Mouse (Mus musculus) liver, embryonic 14.5 days (tissue): ENCODE results near the gene Kif28.

Source experiments
- CTCF ChIP-seq: IDR thresholded peaks from 2 replicates; pipeline ENCODE4 v1.5.1; 2016; ENCODE audit warnings: antibody characterized with exemption, low read depth, control low read depth
- EP300 ChIP-seq: IDR thresholded peaks from 2 replicates; pipeline ENCODE4 v1.6.1; 2016; ENCODE audit warnings: antibody characterized with exemption, low read depth

DNA sequence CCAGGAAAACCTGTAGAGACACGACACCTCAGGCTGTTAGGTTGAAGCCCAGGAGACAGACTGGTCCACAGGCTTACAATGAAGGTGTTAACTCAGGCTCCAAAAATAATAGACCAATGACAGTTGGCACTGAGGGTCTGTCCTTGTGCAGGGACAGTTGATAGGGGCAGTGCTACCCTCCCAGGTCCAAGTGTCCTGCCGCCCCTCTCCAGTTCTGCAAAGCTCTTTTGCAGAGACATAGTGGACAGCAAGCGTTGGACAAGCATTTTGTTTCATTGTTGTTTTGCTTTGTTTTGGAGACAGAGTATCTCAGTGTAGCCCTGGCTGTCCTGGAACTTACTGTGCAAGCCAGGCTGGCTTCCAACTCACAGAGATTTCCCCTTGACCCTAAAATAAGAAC is 13.7 kb downstream of the Kif28 start:
- TF ChIP-seq CTCF (no peak), EP300 (no peak)
